Mouse (Mus musculus) right cerebral cortex, postnatal 25 days (tissue): Measurements from ENCODE around the gene Zfp36l3.
"Not testable (repeated sequence)": the region's sequence is repeated elsewhere in the genome, so short reads cannot be mapped to it uniquely, and the experiment has no call there.

Experiments used
- DNase-seq: peaks from one replicate; pipeline ENCODE4 v3.0.0; 2022

Gene Zfp36l3

DNA sequence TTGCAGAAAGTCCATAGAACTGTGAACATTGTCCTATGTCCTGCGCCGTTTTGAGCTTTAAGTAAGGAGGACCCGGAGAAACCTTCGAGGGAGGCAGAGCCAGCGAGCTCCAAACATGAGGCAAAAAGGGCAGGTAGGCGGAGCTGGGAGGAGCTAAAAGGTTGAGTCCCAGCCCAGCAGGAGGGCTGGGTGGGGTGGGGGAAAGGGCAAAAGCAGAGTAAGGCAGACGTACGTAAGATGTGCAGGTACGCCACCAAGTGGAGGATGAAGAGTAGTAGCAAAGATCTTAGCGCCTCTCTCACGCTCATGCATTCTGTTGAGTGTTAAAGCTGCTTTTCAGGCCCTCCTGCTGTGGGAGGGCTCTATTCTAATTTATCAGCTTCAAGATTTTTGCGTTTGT lies at the start of gene Zfp36l3:
TSS of gene Zfp36l3 (minus strand) at position 119 of the 400 bp plus-strand sequence.
- no peak for DNase-seq

DNA sequence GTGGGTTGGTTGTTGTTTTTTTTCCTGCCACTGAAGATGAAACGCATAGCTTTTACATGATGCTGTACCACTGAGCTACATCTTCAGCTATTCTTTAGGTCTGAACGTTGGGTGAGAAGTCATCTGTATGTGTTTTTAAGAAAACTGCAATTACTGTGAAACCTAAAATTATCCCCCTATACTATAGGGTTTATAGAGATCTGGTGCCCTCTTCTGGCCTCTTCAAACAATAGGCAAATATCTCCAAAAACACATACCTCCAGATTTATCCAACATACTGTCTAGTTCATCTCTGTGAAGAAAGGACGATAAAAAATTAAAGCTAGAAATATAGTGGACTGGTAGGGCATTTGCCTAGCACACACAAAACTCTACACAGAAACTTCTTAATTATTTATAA lies 22.9 kb upstream of the Zfp36l3 start:
- no peak for DNase-seq

DNA sequence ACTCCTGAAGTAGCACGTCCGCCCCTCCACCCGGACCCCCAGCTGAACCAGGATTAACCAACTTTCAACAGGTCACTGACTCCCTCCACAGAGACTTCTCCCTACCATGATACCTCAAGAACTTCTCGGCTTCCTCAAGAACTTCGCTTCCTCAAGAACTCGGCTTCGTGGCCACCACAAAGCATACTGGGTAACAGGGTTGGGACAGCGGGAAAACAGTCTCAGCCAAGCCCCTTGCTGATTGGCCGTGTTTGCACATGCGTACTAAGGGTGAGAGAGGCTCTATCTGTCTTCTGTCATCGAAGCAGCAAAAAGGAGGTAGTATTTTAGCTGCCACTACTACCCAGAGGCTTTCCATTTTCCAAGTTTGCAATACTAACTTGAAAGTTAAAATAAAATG lies 21.3 kb upstream of the Zfp36l3 start, which contains the start of gene Xlr:
TSS of gene Xlr (minus strand) at position 188 of the 400 bp plus-strand sequence.
- not testable (repeated sequence) for DNase-seq

DNA sequence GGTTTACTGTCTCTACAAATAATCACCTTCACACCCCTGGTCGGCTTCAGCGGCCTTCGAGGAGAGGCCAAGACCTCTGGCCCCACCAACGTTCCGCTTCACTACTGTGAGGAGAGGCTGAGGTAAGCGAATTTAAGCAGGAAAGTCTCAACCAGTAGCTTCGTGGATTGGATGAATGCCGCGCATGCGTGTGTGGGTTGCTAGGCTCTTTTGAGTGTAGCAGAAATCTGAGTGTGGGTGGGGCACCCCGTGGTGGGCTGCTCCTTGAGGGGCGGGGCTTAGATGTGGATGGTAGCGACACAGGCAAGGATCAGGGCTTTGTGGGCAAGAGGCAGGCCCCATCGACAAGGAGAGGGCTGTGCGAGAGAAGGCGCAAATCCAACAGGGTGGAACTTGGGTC lies 18.5 kb downstream of the Zfp36l3 start, which contains the start of gene 1700013H16Rik:
TSS of gene 1700013H16Rik (minus strand) at position 96 of the 400 bp plus-strand sequence.
- no peak for DNase-seq

DNA sequence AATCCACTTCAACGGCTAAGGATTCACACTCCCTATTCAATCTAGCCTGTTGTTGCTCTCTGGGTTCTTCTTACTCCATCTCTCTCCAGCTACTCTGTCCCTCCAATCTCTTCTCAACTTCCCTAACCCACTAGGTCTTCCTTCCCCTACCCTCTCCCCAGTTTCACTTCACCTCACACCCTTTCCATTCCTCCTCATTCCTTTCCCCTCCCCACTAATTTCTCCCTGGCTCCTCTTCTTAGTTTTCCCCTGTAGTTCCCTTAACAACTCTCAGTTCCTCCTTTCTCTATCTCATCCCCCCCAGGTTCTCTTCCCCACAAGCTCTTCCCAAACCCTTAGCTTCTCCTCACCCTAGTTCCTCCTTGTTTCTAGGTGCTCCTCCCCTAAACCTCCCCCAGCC lies 23.3 kb downstream of the Zfp36l3 start:
- no peak for DNase-seq

DNA sequence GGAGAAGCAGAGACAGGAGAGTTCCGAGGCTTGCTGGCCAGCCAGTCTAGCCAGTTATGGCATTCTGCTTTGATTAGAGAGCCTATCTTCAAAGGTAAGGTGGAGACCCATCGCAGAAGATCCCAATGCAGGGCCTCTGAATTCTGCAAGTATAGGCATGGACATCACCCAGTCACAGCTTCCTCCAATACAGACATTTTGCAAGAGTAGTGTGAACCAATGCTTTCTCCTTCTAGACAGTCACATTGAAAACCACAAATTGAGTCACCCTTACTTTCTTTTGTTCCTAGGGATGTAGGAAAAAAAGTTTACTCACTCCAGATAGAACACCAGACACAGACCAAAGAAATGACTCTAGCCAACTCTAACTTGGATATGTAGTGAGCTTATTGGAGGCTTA lies 47.2 kb downstream of the Zfp36l3 start:
- no peak for DNase-seq

DNA sequence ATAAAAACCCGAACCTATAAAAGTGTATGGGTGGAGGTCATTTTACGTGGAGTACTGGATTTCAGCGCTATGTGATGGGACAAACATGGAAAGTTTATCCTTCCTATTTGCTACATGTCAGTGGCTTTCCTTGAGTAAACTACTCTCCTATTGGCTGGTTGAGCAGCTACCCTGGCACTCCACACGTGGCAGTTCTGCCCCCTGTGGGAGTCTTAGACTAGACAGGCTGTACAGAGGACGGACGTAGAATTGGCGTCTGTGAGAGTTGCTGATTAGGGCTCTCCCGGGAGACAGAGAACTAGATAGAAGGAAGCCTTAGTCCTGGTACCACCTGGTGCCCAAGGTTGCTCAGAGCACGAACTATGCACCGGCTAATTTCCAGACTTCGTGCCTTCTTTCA lies 51.6 kb downstream of the Zfp36l3 start, which contains the start of gene 4930502E18Rik:
TSS of gene 4930502E18Rik (plus strand) at position 231 of the 400 bp plus-strand sequence.
- DNase-seq: no peak
